Mouse (Mus musculus) hindbrain, embryonic 16.5 days (tissue): ENCODE measurements around the gene Dnmbp. TPM values are rescaled to one million over a fixed set of nuclear protein-coding genes. Genes with fewer than 3 reads are reported as not detected.

Experiments
- ATAC-seq: fragments of 200-750 bp; cut with Nextera tagmentation; 2 replicates; pipeline ENCODE4 v1.8.0; 2017; ENCODE audit warnings: moderate TSS enrichment, moderate library complexity
- H3K27ac ChIP-seq: fragments of 300-500 bp; sonication (generic); 2 replicates; pipeline ENCODE4 v1.5.1; 2014; ENCODE audit warnings: low read depth, mild to moderate bottlenecking, control low read depth, low read length, moderate library complexity
- H3K27me3 ChIP-seq: fragments of 300-500 bp; sonication (generic); replicated peaks from 2 replicates; pipeline ENCODE4 v1.6.1; 2014; ENCODE audit warnings: low read length; ENCODE audit not compliant: control insufficient read depth, insufficient read depth
- H3K36me3 ChIP-seq: fragments of 300-500 bp; sonication (generic); 2 replicates; pipeline ENCODE4 v1.6.1; 2014; ENCODE audit warnings: mild to moderate bottlenecking, low read length, moderate library complexity, mixed read lengths; ENCODE audit not compliant: control insufficient read depth, insufficient read depth
- H3K4me1 ChIP-seq: fragments of 300-500 bp; sonication (generic); 2 replicates; pipeline ENCODE4 v1.6.1; 2014; ENCODE audit warnings: low read depth, low read length; ENCODE audit not compliant: control insufficient read depth, insufficient read depth
- H3K4me2 ChIP-seq: fragments of 300-500 bp; sonication (generic); 2 replicates; pipeline ENCODE4 v1.6.1; 2014; ENCODE audit warnings: mild to moderate bottlenecking, low read length, control low read depth, moderate library complexity
- H3K4me3 ChIP-seq: fragments of 300-500 bp; sonication (generic); 2 replicates; pipeline ENCODE4 v1.5.1; 2014; ENCODE audit warnings: mild to moderate bottlenecking, low read length, control low read depth, moderate library complexity
- H3K9ac ChIP-seq: fragments of 300-500 bp; sonication (generic); 2 replicates; pipeline ENCODE4 v1.6.1; 2014; ENCODE audit warnings: low read depth, mild to moderate bottlenecking, control low read depth, low read length, moderate library complexity
- H3K9me3 ChIP-seq: fragments of 300-500 bp; sonication (generic); 2 replicates; pipeline ENCODE4 v1.6.1; 2014; ENCODE audit warnings: mild to moderate bottlenecking, low read length, moderate library complexity; ENCODE audit not compliant: control insufficient read depth
- whole genome bisulfite sequencing: fragments of 180-500 bp; shearing (Covaris S2); extraction: QIAGEN DNeasy Blood & Tissue Kit; methylation state at CpG from one replicate; pipeline ENCODE4 v1.1.7; 2014; 5-methylcytosine and 5-hydroxymethylcytosine counted together
- polyA plus RNA-seq: library from polyadenylated mRNA; unstranded; fragments of >200 nt; fragmentation: Nextera tagmentation; extraction: Ambion mirVana; gene quantifications from 2 replicates; pipeline ENCODE4 v1.2.1, GENCODE M21; 2015

The Dnmbp gene
- polyA plus RNA-seq, 1 experiment from 2014 or later, result 8.1 TPM

DNA sequence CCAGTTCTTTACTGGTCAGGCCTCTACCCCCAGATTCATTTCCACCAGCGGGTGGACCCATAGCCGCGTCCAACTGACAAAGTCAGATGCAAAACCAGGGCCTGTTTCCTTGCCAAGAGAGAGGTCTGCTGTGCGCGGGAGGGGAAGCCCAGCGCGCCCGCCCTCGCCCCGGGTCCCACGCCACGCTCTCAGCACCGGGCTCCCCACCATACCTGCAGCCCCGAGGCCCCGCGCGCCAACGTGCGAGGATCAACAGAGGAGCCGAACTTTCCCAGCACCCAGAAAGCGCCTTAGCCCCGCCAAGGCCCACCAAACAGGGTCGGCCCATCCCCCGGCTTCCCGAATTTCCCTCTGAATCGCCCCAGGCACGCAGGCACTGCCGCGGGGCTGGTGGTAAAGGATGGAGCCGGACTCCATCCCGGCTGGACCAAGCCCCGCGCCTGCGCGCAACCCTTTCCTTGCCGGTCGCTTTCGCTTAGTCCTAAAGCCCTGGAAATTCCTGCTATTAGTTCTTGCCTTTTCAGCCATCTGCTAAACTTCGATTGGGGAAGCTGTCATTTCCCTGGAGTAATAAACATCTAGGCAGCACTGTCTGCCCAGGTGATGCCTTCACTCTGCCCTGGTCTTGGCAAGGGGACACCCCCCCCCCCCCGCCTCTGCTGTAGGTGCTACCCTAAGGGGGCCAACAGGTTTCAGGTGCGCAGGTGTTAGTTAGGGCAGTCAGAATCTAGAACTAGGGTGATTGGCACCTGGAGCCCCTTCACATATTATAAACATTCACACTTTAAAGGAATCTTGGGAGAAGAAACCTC, 60.4 kb downstream of the Dnmbp start:
- Histone ChIP-seq H3K4me2 (peak overlapping the region; percentile 76), H3K27me3 (no peaks in the 10 kb centered on the region), H3K9ac (peak overlapping the region; percentile 83), H3K4me3 (peak overlapping the region; percentile 70), H3K36me3 (no peaks in the 10 kb centered on the region), H3K4me1 (peaks cover 19% of the 10 kb centered on the region), H3K9me3 (no peaks in the 10 kb centered on the region), H3K27ac (peak overlapping the region; percentile 92)
- 2% methylated on average over 36 of the region's 41 CpGs for WGBS
- peak; percentile 92 for ATAC-seq

- peaks cover 19% of the 10 kb centered on the region for H3K4me1 ChIP-seq
- no peaks in the 10 kb centered on the region for H3K36me3 ChIP-seq
- peak overlapping the region; percentile 70 for H3K4me3 ChIP-seq
- 3% methylated on average over 17 of the region's 17 CpGs for WGBS
- no peaks in the 10 kb centered on the region for H3K9me3 ChIP-seq
- H3K27ac ChIP-seq, result peak overlapping the region; percentile 92
- ATAC-seq, result no peak
- peak overlapping the region; percentile 83 for H3K9ac ChIP-seq
- peak overlapping the region; percentile 76 for H3K4me2 ChIP-seq
- no peaks in the 10 kb centered on the region for H3K27me3 ChIP-seq
Measured at GRCm38 (mm10) chr19:43878111-43879092, 61.6 kb downstream of the Dnmbp start.

DNA sequence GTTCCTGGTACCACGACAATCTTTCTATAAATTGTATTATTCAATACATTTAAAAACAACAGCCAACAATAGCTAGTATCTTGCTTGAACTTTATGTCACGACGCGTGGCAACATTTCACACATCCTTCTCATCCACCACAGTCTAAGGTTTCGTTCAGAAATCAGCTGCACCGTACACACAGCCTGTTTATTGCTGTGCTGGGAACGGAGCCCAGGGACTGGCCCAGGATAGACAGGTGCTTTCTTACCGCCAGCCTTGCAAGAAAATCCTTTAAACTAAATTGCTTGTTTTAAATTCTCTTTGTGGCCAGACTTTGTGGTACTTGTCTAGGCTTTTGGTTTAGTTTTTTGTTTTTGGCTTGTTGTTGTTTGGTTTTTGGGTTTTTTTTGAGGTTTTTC, 62.6 kb downstream of the Dnmbp start:
- no peak for ATAC-seq
- 81% methylated on average over 8 of the region's 8 CpGs for WGBS
- Histone ChIP-seq H3K9ac (no peak overlapping the region), H3K27me3 (no peaks in the 10 kb centered on the region), H3K4me1 (peaks cover 16% of the 10 kb centered on the region), H3K9me3 (no peaks in the 10 kb centered on the region), H3K36me3 (peaks cover 5% of the 10 kb centered on the region; the same call in 1 of the 2 replicates), H3K4me2 (no peak overlapping the region), H3K27ac (no peak overlapping the region), H3K4me3 (no peak overlapping the region)

DNA sequence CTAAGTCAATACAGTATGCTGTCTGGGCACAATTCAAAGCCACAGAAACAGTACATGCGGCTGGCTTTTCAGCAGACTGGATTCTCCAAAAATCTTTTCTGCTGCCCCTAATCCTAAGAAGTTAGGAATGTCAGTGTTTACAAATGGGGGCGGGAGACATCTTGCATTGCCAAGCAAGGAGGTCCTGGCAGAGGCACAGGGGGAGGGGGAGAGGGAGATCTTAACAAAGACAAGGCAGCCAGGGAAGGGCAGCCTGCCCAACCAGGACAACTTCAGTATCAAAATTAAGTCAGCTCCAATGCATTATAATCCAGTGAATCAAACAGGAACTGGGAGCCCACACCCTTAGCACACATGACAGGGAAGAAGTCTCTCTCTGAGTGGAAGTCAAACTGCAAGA, 64.0 kb downstream of the Dnmbp start:
- Histone ChIP-seq H3K9me3 (no peaks in the 10 kb centered on the region), H3K9ac (no peak overlapping the region), H3K4me3 (no peak overlapping the region), H3K4me2 (no peak overlapping the region; the same call in 1 of the 2 replicates), H3K27ac (no peak overlapping the region), H3K4me1 (peaks cover 16% of the 10 kb centered on the region), H3K27me3 (no peaks in the 10 kb centered on the region), H3K36me3 (peaks cover 5% of the 10 kb centered on the region; the same call in 1 of the 2 replicates)
- WGBS, result 19% methylated on average over 2 of the region's 2 CpGs
- ATAC-seq, result no peak

DNA sequence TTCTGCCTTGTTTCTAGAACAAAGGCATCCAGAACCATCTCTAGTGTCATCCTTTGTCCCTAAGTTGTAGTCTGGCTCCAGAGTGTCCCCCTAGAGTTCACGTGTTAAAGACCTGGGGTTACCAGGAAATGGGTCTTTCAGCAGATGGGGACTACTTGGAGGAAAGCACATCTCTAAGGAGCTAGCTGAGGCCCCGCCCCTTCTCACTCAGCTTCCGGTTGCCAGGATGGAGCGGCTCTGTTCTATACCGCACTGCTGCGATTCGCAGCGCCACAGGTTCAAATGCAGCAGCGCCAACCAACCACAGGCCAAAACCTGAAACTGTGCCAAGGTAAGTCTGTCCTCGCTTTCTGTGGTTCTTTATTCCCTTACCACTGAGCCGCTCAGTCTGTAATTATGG, 65.6 kb downstream of the Dnmbp start:
- Histone ChIP-seq H3K4me3 (no peak overlapping the region), H3K4me1 (peaks cover 12% of the 10 kb centered on the region), H3K27ac (no peak overlapping the region), H3K9ac (no peak overlapping the region), H3K36me3 (peaks cover 5% of the 10 kb centered on the region; the same call in 1 of the 2 replicates), H3K9me3 (no peaks in the 10 kb centered on the region), H3K27me3 (no peaks in the 10 kb centered on the region), H3K4me2 (no peak overlapping the region)
- WGBS, result 91% methylated on average over 11 of the region's 11 CpGs
- ATAC-seq, result no peak

DNA sequence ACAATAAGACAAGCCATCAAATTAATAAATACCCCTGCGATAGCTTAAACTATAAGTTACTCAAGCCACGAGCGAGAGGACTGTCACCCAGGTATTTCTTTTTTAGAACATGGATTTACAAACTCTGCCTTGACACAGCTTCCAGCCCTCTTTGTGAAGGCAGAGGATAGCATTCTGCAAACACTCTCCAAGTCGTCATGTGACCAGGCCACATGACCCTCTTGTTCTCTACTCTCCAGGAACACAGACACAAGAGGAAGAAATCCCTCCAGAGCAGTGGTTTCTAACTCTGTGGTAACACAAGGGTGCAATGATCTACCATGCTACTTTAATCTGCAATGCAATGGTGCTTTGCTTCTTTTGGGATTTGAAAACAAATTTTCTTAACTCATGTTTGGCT, 69.6 kb downstream of the Dnmbp start:
- Histone ChIP-seq H3K4me1 (no peaks in the 10 kb centered on the region), H3K27ac (no peak overlapping the region), H3K4me2 (no peak overlapping the region), H3K9ac (no peak overlapping the region), H3K9me3 (no peaks in the 10 kb centered on the region), H3K27me3 (no peaks in the 10 kb centered on the region), H3K36me3 (peaks cover 20% of the 10 kb centered on the region), H3K4me3 (no peak overlapping the region)
- 95% methylated on average over 4 of the region's 4 CpGs for WGBS
- no peak for ATAC-seq

DNA sequence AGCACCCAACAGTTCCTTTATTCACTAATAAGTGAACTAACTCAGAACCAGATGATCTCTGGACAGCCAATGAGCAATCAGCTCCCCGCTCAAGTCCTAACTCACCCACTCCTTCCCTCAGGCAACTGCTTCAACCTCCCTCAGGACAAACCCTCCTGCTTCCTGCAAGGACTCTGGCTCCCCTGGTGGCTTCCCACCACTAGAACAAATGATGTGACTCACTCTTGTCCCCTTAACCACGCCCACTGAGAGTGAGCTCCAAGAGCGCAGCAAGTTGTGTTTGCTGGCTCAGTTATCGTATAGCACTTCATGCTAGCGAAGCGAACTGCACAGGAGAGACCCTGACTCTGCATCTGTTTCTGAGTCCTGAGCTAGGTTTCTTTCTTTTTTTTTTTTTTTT, 82.6 kb downstream of the Dnmbp start:
- no peaks in the 10 kb centered on the region for H3K27me3 ChIP-seq
- H3K36me3 ChIP-seq, result peaks cover 33% of the 10 kb centered on the region
- no peak overlapping the region for H3K4me3 ChIP-seq
- no peak overlapping the region for H3K4me2 ChIP-seq
- no peaks in the 10 kb centered on the region for H3K9me3 ChIP-seq
- WGBS, result 90% methylated on average over 6 of the region's 6 CpGs
- H3K27ac ChIP-seq, result no peak overlapping the region
- no peaks in the 10 kb centered on the region for H3K4me1 ChIP-seq
- no peak for ATAC-seq
- H3K9ac ChIP-seq, result no peak overlapping the region

- ATAC-seq, result no peak
- Histone ChIP-seq H3K4me2 (no peak overlapping the region), H3K9me3 (no peaks in the 10 kb centered on the region), H3K4me3 (no peak overlapping the region), H3K4me1 (no peaks in the 10 kb centered on the region), H3K9ac (no peak overlapping the region), H3K27ac (no peak overlapping the region), H3K27me3 (no peaks in the 10 kb centered on the region), H3K36me3 (peaks cover 44% of the 10 kb centered on the region)
- 86% methylated on average over 7 of the region's 7 CpGs for WGBS
Measured at GRCm38 (mm10) chr19:43852837-43853545, 87.0 kb downstream of the Dnmbp start.
